ENCODE assay signal across 20 mouse cellular contexts in genomic region chr10:125832134-125832533, GRCm38 (mm10).
DNase-seq lines count a peak whose midpoint lies in the region; ATAC-seq lines count a peak whose summit lies in the region.
"Had no signal": no experiment of that assay in that cellular context is flagged by ENCODE, and none has a peak within 500 bp of the region (broad histone marks: within the 10 kb centered on the region; RNA-seq: fewer than 3 reads in every experiment).

No protein-coding gene starts in this region.

- no peak overlapping the region for H3K27ac ChIP-seq in intestine, embryonic 15.5 days
- no peak overlapping the region for H3K27ac ChIP-seq in intestine, embryonic 16.5 days (ENCODE audit: low read length)
- peak overlapping the region; percentile 25 for H3K27ac ChIP-seq in limb, embryonic 10.5 days
- H3K27ac ChIP-seq: embryonic facial prominence, embryonic 12.5 days; forebrain, embryonic 10.5 days; forebrain, embryonic 12.5 days had no signal

- no peak overlapping the region for H3K4me3 ChIP-seq in intestine, embryonic 15.5 days (replicated peaks)
- no peak overlapping the region for H3K4me3 ChIP-seq in intestine, embryonic 16.5 days (ENCODE audit: low read length)
- no peak overlapping the region for H3K4me3 ChIP-seq in limb, embryonic 10.5 days
- H3K4me3 ChIP-seq: embryonic facial prominence, embryonic 12.5 days; erythroblast, embryonic 14.5 days; forebrain, embryonic 10.5 days; forebrain, embryonic 12.5 days had no signal

- no peaks in the 10 kb centered on the region for H3K4me1 ChIP-seq in intestine, embryonic 15.5 days (replicated peaks)
- no peaks in the 10 kb centered on the region for H3K4me1 ChIP-seq in intestine, embryonic 16.5 days (ENCODE audit: control insufficient read depth, insufficient read depth, low read length)
- H3K4me1 ChIP-seq in limb, embryonic 10.5 days, result peaks cover 16% of the 10 kb centered on the region
- H3K4me1 ChIP-seq: embryonic facial prominence, embryonic 12.5 days; forebrain, embryonic 12.5 days had no signal

- ATAC-seq in intestine, embryonic 15.5 days, result peak; percentile 75
- ATAC-seq in intestine, embryonic 16.5 days, result peak; percentile 77

- H3K4me2 ChIP-seq in intestine, embryonic 15.5 days (replicated peaks), result no peak overlapping the region
- H3K4me2 ChIP-seq in intestine, embryonic 16.5 days (ENCODE audit: low read depth, low read length), result no peak overlapping the region
- H3K4me2 ChIP-seq: embryonic facial prominence, embryonic 12.5 days; forebrain, embryonic 12.5 days had no signal

- H3K9ac ChIP-seq in intestine, embryonic 15.5 days, result no peak overlapping the region
- no peak overlapping the region for H3K9ac ChIP-seq in intestine, embryonic 16.5 days (ENCODE audit: low read depth, low read length)
- H3K9ac ChIP-seq: embryonic facial prominence, embryonic 12.5 days; forebrain, embryonic 12.5 days had no signal

- WGBS in intestine, embryonic 15.5 days, result 56% methylated on average over 5 of the region's 5 CpGs
- 55% methylated on average over 5 of the region's 5 CpGs for WGBS in intestine, embryonic 16.5 days
- WGBS in limb, embryonic 10.5 days, result 55% methylated on average over 5 of the region's 5 CpGs

- H3K27me3 ChIP-seq in intestine, embryonic 15.5 days (replicated peaks), result no peaks in the 10 kb centered on the region
- H3K27me3 ChIP-seq in intestine, embryonic 16.5 days (replicated peaks; ENCODE audit: control insufficient read depth, insufficient read depth, low read length), result no peaks in the 10 kb centered on the region
- no peaks in the 10 kb centered on the region for H3K27me3 ChIP-seq in limb, embryonic 10.5 days (ENCODE audit: low read depth, poor library complexity, severe bottlenecking)
- H3K27me3 ChIP-seq: embryonic facial prominence, embryonic 12.5 days; forebrain, embryonic 12.5 days had no signal

- H3K9me3 ChIP-seq in intestine, embryonic 15.5 days, result no peaks in the 10 kb centered on the region
- no peaks in the 10 kb centered on the region for H3K9me3 ChIP-seq in intestine, embryonic 16.5 days (ENCODE audit: control insufficient read depth, low read length)
- H3K9me3 ChIP-seq in limb, embryonic 10.5 days (replicated peaks), result no peaks in the 10 kb centered on the region
- H3K9me3 ChIP-seq: embryonic facial prominence, embryonic 12.5 days; forebrain, embryonic 10.5 days; forebrain, embryonic 12.5 days had no signal

- H3K36me3 ChIP-seq in intestine, embryonic 15.5 days, result no peaks in the 10 kb centered on the region
- H3K36me3 ChIP-seq in intestine, embryonic 16.5 days (ENCODE audit: control insufficient read depth, insufficient read depth, low read length), result no peaks in the 10 kb centered on the region
- no peaks in the 10 kb centered on the region for H3K36me3 ChIP-seq in limb, embryonic 10.5 days
- H3K36me3 ChIP-seq: embryonic facial prominence, embryonic 12.5 days; forebrain, embryonic 10.5 days; forebrain, embryonic 12.5 days had no signal

- peak; percentile 43 for DNase-seq in heart, adult 11 months
- DNase-seq in heart, postnatal 4 days, result no peak
- no peak for DNase-seq in limb, embryonic 10.5 days (ENCODE audit: low spot score)
- no peak for DNase-seq in cerebellum, adult 8-10 months
- DNase-seq in cerebellum, adult 9-11 months, result no peak
- DNase-seq: adrenal gland, adult 2 months; adrenal gland, postnatal 10 days; adrenal gland, postnatal 25 days; cerebellum, adult 11 months; cerebellum, adult 18-20 months; cerebellum, adult 9-10 months; cerebellum, postnatal 14 days; cerebellum, postnatal 36 days; embryo, embryonic 11 days had no signal
